Mouse (Mus musculus) heart, adult 2 months (tissue): ENCODE measurements at regions not wholly inside any gene's neighbourhood (a gene's known extent, or its start where the extent isn't known, plus 50 kb on each side); places are given as distances from the start of the nearest gene placed in this dataset.
"Not testable (repeated sequence)": the region's sequence is repeated elsewhere in the genome, so short reads cannot be mapped to it uniquely, and the experiment has no call there.

Experiments used
- CTCF ChIP-seq: fragments of 200-600 bp; IDR thresholded peaks from 2 replicates; pipeline ENCODE4 v1.8.1; 2022; ENCODE audit warnings: antibody characterized with exemption, mild to moderate bottlenecking, moderate library complexity
- EP300 ChIP-seq: fragments of 200-500 bp; IDR thresholded peaks from 2 replicates; pipeline ENCODE4 v1.6.1; 2011; ENCODE audit warnings: low read depth, low read length, control low read depth; ENCODE audit not compliant: insufficient read depth
- POLR2A ChIP-seq: fragments of 200-500 bp; IDR thresholded peaks from 2 replicates; pipeline ENCODE4 v1.6.1; 2011; ENCODE audit warnings: mild to moderate bottlenecking, low read depth, low read length, control low read depth; ENCODE audit not compliant: insufficient read depth

DNA sequence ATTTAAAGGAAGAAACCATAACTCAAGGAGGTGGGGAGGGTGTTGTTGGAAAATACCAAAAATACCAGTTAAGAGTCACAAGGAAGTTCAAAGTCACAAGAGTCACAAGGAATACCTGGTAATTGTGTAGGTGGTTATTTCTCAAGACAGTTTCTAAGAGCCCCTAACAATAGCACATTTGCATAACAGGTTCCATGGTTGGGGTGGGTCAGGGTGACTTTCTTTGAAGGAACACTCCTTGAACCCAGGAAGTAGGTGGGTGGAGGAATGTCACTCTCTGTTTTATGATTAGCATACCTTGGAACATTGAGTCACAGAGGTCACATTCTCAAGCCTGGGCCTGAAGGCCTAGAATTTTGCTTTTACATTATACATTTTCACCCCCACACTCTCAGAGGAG lies 341.1 kb upstream of the Tpk1 start:
- not testable (repeated sequence) for TF ChIP-seq CTCF, POLR2A, EP300
